In the genomic region with DNA sequence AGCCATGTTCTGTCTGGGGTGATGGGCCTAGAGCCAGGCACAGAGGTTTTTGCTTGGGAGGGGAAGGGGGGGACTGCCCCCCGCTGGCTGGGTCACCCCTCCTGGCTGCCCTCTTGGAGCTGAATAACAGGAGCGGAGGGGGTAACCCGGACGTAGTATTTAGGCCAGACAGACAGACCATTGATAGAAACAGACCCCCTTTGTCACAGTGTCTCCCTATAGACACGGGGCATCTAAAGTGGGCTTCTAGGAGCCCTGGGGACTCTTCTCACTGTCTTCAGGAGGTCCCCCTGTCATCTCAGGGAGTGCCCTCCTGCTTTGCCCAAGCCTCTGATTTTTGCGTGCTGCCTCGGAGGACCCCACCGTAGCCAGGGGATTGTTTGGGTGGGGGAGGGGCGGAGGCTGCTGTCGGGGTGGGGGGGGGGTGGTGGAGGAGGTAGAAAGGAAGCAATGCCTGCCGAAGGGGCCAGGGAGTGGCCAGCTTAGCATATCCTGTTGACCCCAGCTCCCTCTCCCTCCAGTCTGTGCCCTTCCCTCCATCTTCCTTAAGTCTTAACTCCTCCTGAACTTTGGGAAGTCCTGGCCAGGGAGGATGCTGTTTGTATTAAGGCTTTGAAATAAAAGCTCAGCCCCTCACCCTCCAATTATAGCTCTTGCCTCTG, we compare ENCODE assay signal across 1 mouse cellular context.
TF ChIP-seq lines count a peak whose summit lies in the region.

No protein-coding gene starts in this region.

TF ChIP-seq in CH12.LX, 34 proteins besides CTCF, POLR2A, EP300 and RAD21 (continued from another document):
- TF ChIP-seq MYC (IDR thresholded peaks at IDR 0.05; ENCODE audit: low read depth, low read length) (no peak), ETS1 (conservative IDR thresholded peaks at IDR 0.05; ENCODE audit: low read depth, low read length) (no peak), E2F4 (IDR thresholded peaks at IDR 0.05; ENCODE audit: insufficient replicate concordance, low read depth, low read length) (no peak), MXI1 (IDR thresholded peaks at IDR 0.05; ENCODE audit: low read depth, low read length) (no peak), ZNF384 (IDR thresholded peaks at IDR 0.05; ENCODE audit: low read depth, low read length) (no peak), JUND (conservative IDR thresholded peaks at IDR 0.05; ENCODE audit: low read depth, low read length) (no peak), NRF1 (IDR thresholded peaks at IDR 0.05; ENCODE audit: low read depth, low read length) (no peak), ZKSCAN1 (IDR thresholded peaks at IDR 0.05; ENCODE audit: borderline replicate concordance, low read depth, low read length) (no peak), USF1 (IDR thresholded peaks at IDR 0.05; ENCODE audit: low read depth, low read length) (no peak), SIN3A (IDR thresholded peaks at IDR 0.05; ENCODE audit: low read length) (no peak), USF2 (conservative IDR thresholded peaks at IDR 0.05; ENCODE audit: low read depth, low read length) (no peak)
TF ChIP-seq in CH12.LX: peak in this region for 0.
